Mouse (Mus musculus): ENCODE results near the gene Calml4. TPM values are rescaled to one million over a fixed set of nuclear protein-coding genes. Genes with fewer than 3 reads are reported as not detected.

The Calml4 gene
- polyA plus RNA-seq, 1 experiment from 2014 or later, result 11.2 TPM

DNA sequence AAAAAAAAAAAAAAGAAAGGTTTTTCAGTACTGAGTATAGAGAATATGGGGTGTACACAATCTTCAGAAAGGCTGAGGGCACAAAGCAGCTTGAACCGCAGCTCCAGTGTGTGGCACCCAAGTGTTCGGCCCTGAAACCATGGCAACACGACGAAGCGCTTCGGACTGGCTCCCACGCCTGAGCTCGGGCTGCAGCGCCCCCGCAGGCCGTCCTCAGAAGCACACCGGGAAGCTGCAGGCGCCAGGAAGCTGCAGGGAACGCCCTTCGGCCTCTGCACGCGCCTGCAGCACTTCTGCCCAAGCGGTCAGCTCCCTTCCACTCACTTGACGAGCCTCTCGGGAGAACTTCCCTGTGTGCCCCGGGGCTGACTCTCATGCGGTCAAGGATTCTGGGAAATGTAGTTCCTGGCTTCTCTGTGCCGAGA lies 29.2 kb upstream of the Calml4 start:
- ATAC-seq, result peak; percentile 90
- Histone ChIP-seq H3K27me3 (ENCODE audit: control insufficient read depth, insufficient read depth, low read depth, low read length) (no peaks in the 10 kb centered on the region), H3K36me3 (ENCODE audit: control insufficient read depth, insufficient read depth, low read length) (no peaks in the 10 kb centered on the region), H3K4me3 (ENCODE audit: low read depth, low read length) (peak overlapping the region; percentile 39), H3K4me1 (ENCODE audit: control insufficient read depth, insufficient read depth, low read length) (peaks cover 27% of the 10 kb centered on the region), H3K9me3 (replicated peaks; ENCODE audit: control insufficient read depth, low read length, poor library complexity, severe bottlenecking) (no peaks in the 10 kb centered on the region), H3K9ac (ENCODE audit: low read depth, low read length) (no peak overlapping the region), H3K4me2 (ENCODE audit: low read length) (peak overlapping the region; percentile 45), H3K27ac (ENCODE audit: low read length) (peak overlapping the region; percentile 67)
- 0% methylated on average over 23 of the region's 23 CpGs for WGBS

DNA sequence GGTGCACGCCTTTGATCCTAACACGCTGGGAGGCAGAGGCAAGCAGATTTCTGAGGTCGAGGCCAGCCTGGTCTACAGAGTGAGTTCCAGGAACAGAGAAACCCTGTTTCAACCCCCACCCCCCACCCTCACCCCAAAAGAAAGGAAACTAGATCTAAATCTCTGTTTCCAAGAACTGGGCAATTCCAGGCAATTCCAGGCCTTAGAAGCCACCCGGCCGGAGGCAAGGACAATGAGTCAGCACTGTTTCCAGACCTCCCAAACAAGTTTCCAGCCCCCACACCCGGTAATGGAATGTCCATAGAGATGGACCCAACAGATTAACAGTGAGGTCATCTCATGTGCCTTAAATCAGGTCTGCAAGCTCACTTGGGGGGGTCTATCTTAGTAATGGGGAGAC lies 28.0 kb upstream of the Calml4 start:
- no peak for ATAC-seq

DNA sequence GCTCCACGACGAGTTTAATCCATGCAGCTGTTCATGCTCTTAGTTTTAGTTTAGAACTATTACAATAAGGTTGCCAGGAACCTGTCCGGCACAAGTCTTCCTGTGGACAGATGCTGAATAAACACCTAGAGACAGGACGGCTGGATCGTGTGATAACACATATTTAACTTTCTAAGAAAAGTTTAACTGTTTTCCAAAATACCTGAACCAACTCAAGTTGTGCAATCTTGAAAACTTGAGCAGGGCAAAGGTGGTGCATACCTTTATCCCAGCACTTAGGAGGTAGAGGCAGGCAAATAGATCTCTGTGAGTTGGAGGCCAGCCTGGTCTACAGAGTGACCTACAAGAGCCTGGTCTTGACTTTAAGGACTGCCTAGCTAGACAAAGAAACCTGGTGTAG lies 23.0 kb upstream of the Calml4 start:
- H3K9me3 ChIP-seq (replicated peaks; ENCODE audit: control insufficient read depth, low read length, poor library complexity, severe bottlenecking), result no peaks in the 10 kb centered on the region
- no peak for ATAC-seq
- H3K27me3 ChIP-seq (ENCODE audit: control insufficient read depth, insufficient read depth, low read depth, low read length), result no peaks in the 10 kb centered on the region
- no peaks in the 10 kb centered on the region for H3K36me3 ChIP-seq (ENCODE audit: control insufficient read depth, insufficient read depth, low read length)
- H3K9ac ChIP-seq (ENCODE audit: low read depth, low read length), result no peak overlapping the region
- peaks cover 7% of the 10 kb centered on the region for H3K4me1 ChIP-seq (ENCODE audit: control insufficient read depth, insufficient read depth, low read length)
- no peak overlapping the region for H3K27ac ChIP-seq (ENCODE audit: low read length)
- WGBS, result 87% methylated on average over 5 of the region's 5 CpGs
- no peak overlapping the region for H3K4me3 ChIP-seq (ENCODE audit: low read depth, low read length)
- no peak overlapping the region for H3K4me2 ChIP-seq (ENCODE audit: low read length)

More for the DNA sequence above, 28.0 kb upstream of the Calml4 start:
- no peaks in the 10 kb centered on the region for H3K9me3 ChIP-seq (replicated peaks; ENCODE audit: control insufficient read depth, low read length, poor library complexity, severe bottlenecking)
- WGBS, result 80% methylated on average over 6 of the region's 6 CpGs
- H3K27me3 ChIP-seq (ENCODE audit: control insufficient read depth, insufficient read depth, low read depth, low read length), result no peaks in the 10 kb centered on the region
- no peak overlapping the region for H3K27ac ChIP-seq (ENCODE audit: low read length)
- H3K4me2 ChIP-seq (ENCODE audit: low read length), result no peak overlapping the region
- H3K4me3 ChIP-seq (ENCODE audit: low read depth, low read length), result no peak overlapping the region
- peaks cover 27% of the 10 kb centered on the region for H3K4me1 ChIP-seq (ENCODE audit: control insufficient read depth, insufficient read depth, low read length)
- no peak overlapping the region for H3K9ac ChIP-seq (ENCODE audit: low read depth, low read length)
- no peaks in the 10 kb centered on the region for H3K36me3 ChIP-seq (ENCODE audit: control insufficient read depth, insufficient read depth, low read length)

DNA sequence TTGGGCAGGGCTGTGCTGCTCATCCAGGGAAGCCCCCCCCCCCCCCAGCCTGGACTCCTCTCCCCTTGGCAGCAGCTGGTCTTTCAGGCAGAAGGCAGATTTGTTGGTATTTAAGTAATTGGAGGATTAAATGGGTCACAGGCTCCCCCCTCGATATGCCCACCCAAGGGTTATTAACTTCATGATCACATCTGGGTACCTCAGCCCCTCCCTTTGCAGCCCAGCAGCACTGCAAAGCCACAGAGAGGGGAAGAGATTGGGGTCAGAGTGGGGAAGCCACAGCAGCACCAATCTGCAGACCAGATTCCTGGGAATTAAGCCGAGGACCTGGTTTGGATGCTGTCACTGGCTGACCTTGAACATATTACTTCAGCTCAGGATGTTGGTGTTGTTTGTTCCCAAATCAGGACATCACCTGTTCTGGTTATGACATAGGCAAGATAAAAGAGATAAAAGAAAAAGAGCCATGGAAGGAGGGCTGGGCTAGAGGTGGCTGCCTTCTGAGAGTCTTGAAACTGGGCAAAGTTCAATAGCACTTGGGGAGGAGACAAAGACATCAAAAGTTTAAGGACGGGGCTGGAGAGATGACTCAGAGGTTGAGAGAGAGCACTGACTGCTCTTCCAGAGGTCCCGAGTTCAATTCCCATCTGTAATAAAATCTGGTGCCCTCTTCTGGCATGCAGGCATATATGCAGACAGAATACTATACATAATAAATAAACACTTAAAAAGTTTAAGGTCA lies 22.0 kb upstream of the Calml4 start:
- H3K4me1 ChIP-seq (ENCODE audit: control insufficient read depth, insufficient read depth, low read length), result peaks cover 7% of the 10 kb centered on the region
- WGBS, result 46% methylated on average over 4 of the region's 4 CpGs

DNA sequence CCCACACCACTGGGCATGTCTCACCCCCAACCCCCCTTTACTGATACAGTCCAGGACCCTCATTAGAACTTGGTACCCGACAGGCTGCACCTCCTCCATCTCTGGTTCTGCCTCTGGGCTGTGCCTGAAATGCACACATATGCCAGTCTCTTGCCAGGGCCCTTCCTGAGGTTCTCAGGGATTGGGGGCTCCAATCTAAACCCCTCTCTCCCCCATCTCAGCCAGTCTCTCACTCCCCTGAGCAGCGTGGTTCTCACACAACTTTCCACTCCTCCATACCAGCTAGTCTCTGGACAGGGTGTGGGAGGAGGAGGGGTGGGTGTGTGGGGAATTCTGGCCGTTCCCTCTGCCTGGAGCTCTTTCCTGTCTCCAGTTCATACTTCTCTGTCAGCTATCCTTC lies 20.3 kb upstream of the Calml4 start:
- Histone ChIP-seq H3K4me3 (ENCODE audit: low read depth, low read length) (no peak overlapping the region), H3K27me3 (ENCODE audit: control insufficient read depth, insufficient read depth, low read depth, low read length) (no peaks in the 10 kb centered on the region), H3K9me3 (replicated peaks; ENCODE audit: control insufficient read depth, low read length, poor library complexity, severe bottlenecking) (no peaks in the 10 kb centered on the region), H3K27ac (ENCODE audit: low read length) (no peak overlapping the region), H3K4me1 (ENCODE audit: control insufficient read depth, insufficient read depth, low read length) (peaks cover 7% of the 10 kb centered on the region), H3K4me2 (ENCODE audit: low read length) (no peak overlapping the region), H3K9ac (ENCODE audit: low read depth, low read length) (no peak overlapping the region), H3K36me3 (ENCODE audit: control insufficient read depth, insufficient read depth, low read length) (no peaks in the 10 kb centered on the region)
- WGBS, result 51% methylated on average over 3 of the region's 3 CpGs
- 0 out of 2 replicates have a peak, but pooled peaks have one; percentile 10 for ATAC-seq

More for the DNA sequence above, 22.0 kb upstream of the Calml4 start:
- H3K36me3 ChIP-seq (ENCODE audit: control insufficient read depth, insufficient read depth, low read length), result no peaks in the 10 kb centered on the region
- no peaks in the 10 kb centered on the region for H3K27me3 ChIP-seq (ENCODE audit: control insufficient read depth, insufficient read depth, low read depth, low read length)
- H3K27ac ChIP-seq (ENCODE audit: low read length), result no peak overlapping the region
- no peaks in the 10 kb centered on the region for H3K9me3 ChIP-seq (replicated peaks; ENCODE audit: control insufficient read depth, low read length, poor library complexity, severe bottlenecking)
- no peak overlapping the region for H3K4me2 ChIP-seq (ENCODE audit: low read length)
- ATAC-seq, result no peak
- H3K9ac ChIP-seq (ENCODE audit: low read depth, low read length), result no peak overlapping the region
- H3K4me3 ChIP-seq (ENCODE audit: low read depth, low read length), result no peak overlapping the region

DNA sequence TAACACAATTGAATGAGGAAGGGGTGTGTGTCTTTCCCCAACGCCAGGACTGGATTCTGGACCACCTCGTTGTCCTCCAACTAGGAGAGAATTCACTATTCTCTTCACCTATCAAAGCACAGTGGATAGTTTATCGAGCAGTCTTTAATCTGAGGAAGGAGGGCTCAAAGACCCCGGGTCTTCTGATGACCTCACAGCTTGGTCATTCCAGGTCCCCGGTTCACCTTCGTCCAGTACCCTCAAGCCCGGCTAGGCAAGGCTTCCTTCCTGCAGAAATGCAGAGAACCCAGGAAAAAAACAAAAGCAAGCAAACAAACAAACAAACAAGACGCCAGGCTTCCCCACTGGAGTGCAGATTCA lies 19.8 kb upstream of the Calml4 start:
- Histone ChIP-seq H3K27ac (ENCODE audit: low read length) (no peak overlapping the region), H3K9me3 (replicated peaks; ENCODE audit: control insufficient read depth, low read length, poor library complexity, severe bottlenecking) (no peaks in the 10 kb centered on the region), H3K36me3 (ENCODE audit: control insufficient read depth, insufficient read depth, low read length) (no peaks in the 10 kb centered on the region), H3K9ac (ENCODE audit: low read depth, low read length) (peak overlapping the region; percentile 82; the same call in 1 of the 2 replicates), H3K4me3 (ENCODE audit: low read depth, low read length) (peak overlapping the region; percentile 56), H3K4me2 (ENCODE audit: low read length) (peak overlapping the region; percentile 78), H3K4me1 (ENCODE audit: control insufficient read depth, insufficient read depth, low read length) (peaks cover 7% of the 10 kb centered on the region), H3K27me3 (ENCODE audit: control insufficient read depth, insufficient read depth, low read depth, low read length) (no peaks in the 10 kb centered on the region)
- ATAC-seq, result peak; percentile 22; the same call in 1 of the 2 replicates
- WGBS, result 13% methylated on average over 8 of the region's 8 CpGs

DNA sequence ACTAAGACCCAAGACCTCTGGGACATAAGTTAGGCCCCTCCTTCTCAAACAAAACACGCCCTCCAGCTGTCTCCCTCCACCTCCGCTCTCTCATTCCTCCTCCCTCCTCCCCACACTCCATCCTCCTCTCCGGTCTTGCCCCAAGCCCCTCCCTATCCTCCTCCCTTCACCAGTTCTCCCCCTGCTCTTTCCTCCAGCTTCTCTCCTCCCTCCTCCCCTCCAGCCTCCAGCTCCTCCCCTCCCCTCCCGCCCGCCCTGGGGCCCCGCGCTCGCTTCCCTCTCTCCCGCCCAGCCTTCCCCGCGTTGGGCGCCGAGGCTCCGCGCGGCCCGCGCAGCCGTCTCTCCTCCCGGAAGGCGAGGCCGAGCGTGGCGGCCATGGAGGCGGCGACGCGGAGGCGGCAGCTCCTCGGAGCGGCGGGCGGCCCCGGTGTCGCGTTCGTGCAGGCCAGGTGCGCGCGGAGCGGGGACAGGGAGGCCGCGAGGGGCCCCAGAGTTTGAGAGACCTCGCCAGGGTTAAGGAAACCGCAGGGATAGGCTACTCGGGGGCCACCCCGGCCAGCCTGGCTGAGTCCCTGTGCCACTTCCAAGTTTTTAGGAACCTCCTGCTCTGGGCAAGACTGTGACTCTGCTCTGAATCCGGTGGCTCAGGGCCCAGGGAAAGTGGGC lies 19.2 kb upstream of the Calml4 start, which contains the start of gene Cln6:
Gene Cln6, plus strand, starts transcription at position 280 of the 666 bp plus-strand sequence.
- Histone ChIP-seq H3K4me1 (ENCODE audit: control insufficient read depth, insufficient read depth, low read length) (peaks cover 7% of the 10 kb centered on the region), H3K9ac (ENCODE audit: low read depth, low read length) (peak within 1 kb of the TSS; percentile 82), H3K9me3 (replicated peaks; ENCODE audit: control insufficient read depth, low read length, poor library complexity, severe bottlenecking) (no peaks in the 10 kb centered on the region), H3K27me3 (ENCODE audit: control insufficient read depth, insufficient read depth, low read depth, low read length) (no peaks in the 10 kb centered on the region), H3K27ac (ENCODE audit: low read length) (peak within 1 kb of the TSS; percentile 14), H3K36me3 (ENCODE audit: control insufficient read depth, insufficient read depth, low read length) (no peaks in the 10 kb centered on the region), H3K4me3 (ENCODE audit: low read depth, low read length) (peak within 1 kb of the TSS; percentile 56), H3K4me2 (ENCODE audit: low read length) (peak within 1 kb of the TSS; percentile 78)
- 1% methylated on average over 45 of the region's 48 CpGs for whole genome bisulfite sequencing
- ATAC-seq, result peak; percentile 82

DNA sequence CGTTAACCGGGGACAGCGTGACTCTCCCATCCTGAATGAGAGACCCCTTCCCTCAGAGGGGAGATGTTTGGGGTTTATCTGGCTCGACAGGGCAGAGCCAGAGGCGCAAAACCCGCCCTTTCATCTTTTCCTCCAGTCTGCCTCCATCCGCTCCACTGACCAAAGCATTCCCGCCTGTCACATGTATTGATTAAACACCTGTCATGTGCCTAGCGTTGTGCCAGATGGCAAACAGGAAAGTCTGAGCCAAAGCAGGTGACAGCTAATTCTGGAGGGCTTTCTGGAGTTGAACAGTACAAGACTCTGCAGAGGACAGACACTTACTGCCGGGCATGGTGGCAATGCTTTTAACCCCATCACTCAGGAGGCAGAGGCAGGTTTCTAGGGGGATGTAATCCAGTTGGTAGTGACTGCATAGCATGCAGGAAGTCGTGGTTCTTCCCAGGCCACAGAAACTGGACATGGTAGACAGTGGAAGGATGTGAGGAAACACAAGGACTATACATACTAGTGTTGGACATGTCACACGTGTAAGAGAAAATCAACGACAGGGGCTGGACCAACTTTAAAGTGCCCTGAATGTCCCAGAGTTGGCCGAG lies 18.6 kb upstream of the Calml4 start:
- WGBS, result 15% methylated on average over 14 of the region's 14 CpGs
- peaks cover 7% of the 10 kb centered on the region for H3K4me1 ChIP-seq (ENCODE audit: control insufficient read depth, insufficient read depth, low read length)
- peak overlapping the region; percentile 56 for H3K4me3 ChIP-seq (ENCODE audit: low read depth, low read length)
- peak overlapping the region; percentile 78 for H3K4me2 ChIP-seq (ENCODE audit: low read length)
- peak overlapping the region; percentile 82 for H3K9ac ChIP-seq (ENCODE audit: low read depth, low read length)
- H3K9me3 ChIP-seq (replicated peaks; ENCODE audit: control insufficient read depth, low read length, poor library complexity, severe bottlenecking), result no peaks in the 10 kb centered on the region
- no peaks in the 10 kb centered on the region for H3K27me3 ChIP-seq (ENCODE audit: control insufficient read depth, insufficient read depth, low read depth, low read length)
- H3K27ac ChIP-seq (ENCODE audit: low read length), result peak overlapping the region; percentile 14
- H3K36me3 ChIP-seq (ENCODE audit: control insufficient read depth, insufficient read depth, low read length), result no peaks in the 10 kb centered on the region
- peak; percentile 32 for ATAC-seq
